Mouse (Mus musculus) heart, adult 18-20 months (tissue): ENCODE data around the gene Inka1. TPM values are rescaled to one million over a fixed set of nuclear protein-coding genes. Genes with fewer than 3 reads are reported as not detected.

Experiments used
- DNase-seq, 2 experiments: peaks; one replicate each; pipeline ENCODE4 v3.0.0; 2021 to 2022; ENCODE audit warnings: mixed read lengths in 1 of 2
- total RNA-seq, 2 experiments: library from RNA; stranded (reverse); gene quantifications; 2 replicates each; pipeline ENCODE4 v1.2.3; 2021

Inka1 gene
- total RNA-seq, 2 experiments from 2014 or later, result 6.1 to 8.4 TPM

- peak; percentile 27 to 51 for DNase-seq
Observed at GRCm38 (mm10) chr9:107984052-107984753, 1.5 kb downstream of the Inka1 start.

- DNase-seq, result peak; percentile 90 to 96
Observed at GRCm38 (mm10) chr9:107983421-107983890, 2.2 kb downstream of the Inka1 start.

DNA sequence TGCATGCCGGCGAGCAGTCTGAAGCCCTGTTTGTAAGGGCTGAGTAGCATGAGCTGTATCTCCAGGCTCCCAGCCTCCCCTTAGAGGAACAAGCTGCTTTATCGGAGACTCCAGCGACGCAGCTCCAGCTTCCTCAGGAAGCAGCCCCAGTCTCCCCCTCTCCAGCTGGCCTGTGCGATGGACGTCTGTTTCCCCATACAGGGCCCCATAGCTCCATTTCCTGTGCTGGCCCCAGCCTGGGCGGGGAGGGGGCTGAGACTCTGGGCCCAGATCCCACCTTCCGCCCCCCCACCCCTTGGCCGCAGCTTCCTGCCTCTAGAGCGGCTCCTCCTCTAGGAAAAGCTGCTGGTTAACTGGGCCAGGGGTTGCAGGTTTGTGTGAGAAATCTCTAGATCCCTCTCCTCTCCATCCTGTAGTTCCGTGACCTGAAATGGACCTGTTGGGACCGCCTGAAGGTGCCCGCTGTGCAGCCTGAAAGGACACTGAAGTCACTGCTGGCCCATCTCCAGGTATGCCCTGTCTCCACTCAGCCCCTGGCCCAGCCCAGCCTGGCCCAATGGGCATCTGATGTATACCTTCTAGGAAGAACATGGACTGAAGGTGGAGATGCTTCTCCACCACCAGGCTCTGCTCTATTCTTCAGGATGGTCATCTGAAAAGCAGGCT, 2.9 kb downstream of the Inka1 start, which contains the start of gene Gm20661:
Gm20661 (plus strand) TSS at position 378 of the 666 bp plus-strand sequence.
- peak; percentile 81 to 94 for DNase-seq

DNA sequence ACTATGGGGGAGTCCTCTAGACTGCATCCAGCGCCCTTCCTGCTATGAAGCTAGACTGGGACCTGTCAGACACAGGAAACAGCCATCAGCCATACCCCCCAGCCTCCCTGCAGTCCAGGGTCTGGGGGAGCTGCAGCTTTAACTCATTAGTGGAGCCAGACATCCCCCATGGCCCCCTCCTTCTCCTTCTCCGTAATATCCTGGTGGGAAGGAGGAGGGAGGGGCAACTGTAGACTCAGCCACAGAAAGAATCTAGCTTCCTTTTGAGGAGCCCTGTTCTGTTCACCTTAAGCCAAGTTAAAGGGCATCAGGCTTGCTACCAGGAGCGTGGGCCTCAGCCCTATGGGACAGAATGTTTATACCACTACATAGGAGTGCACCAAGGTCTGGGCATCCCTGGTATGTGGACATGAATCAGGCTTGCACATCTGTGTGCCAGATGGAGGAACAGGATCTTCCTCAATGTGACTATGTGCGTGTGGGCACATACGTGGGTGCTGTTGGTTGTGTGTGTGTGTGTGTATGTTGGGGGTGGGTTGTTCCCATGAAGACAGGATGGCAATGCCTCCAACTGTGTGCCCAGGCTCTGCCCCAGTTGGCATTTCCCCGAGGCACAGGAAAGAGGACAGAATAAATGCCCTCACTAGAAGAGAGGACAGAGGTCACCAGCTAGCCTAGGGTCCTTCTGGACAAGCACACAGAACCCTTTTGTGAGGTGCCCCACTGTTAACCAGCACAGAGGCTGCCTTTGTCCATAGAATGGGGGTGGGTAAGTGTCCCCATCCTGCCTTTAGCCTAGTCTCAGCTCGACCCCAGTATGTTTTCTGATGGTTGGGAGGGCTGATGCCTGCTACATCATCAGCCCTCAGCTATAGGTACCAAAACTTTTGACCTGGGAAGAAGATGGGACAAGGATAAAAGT, 3.7 kb downstream of the Inka1 start:
- peak in 1 of 2 experiments; percentile 40 for DNase-seq

- no peak for DNase-seq
Observed at GRCm38 (mm10) chr9:107978815-107979214, 6.9 kb downstream of the Inka1 start.

DNA sequence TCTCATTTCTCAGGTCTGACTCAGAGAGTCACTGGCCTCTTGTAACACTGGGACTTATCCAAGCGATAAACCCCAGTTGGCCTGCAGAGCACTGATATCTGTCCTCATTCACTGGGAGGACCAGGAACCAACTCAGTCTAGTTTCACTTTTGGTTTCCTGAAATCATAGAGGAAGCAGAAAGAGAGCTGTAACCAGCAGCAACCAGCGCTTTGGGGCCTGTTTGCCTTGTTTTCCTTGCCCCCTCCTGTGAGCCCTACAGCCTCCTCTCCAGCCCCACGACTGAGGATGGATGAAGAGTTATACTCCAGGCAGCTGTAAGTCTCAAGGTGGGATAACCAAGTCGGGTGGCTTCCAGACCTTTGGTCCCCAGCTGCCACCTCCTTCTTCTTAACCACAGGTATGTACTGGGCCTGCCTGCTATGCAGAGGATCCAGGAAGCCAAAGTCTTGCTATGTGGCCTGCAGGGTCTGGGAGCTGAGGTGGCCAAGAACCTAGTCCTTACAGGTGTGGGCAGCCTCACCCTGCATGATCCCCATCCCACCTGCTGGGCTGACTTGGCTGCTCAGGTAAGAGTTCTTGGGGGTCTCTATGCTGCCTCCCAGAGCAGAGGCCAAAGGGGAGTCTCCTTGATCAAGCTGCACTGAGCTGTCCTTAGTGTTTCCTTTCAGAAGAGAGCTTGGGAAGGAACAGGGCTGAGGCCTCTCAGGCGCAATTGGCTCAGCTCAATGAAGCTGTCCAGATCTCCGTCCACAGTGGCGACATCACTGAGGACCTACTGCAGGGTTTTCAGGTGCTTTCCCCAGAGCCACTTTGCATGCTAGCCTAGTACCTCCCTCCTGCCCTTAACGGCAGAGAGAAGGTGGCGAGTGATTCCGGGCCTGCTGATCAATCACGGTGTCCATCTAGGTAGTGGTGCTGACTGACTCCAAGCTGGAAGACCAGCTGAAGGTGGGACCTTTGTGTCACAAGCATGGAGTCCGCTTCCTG, 10.0 kb downstream of the Inka1 start, which contains the start of gene Uba7:
Uba7 (plus strand) TSS at position 107 of the 988 bp plus-strand sequence.
- DNase-seq, result peak; percentile 74 to 84

DNA sequence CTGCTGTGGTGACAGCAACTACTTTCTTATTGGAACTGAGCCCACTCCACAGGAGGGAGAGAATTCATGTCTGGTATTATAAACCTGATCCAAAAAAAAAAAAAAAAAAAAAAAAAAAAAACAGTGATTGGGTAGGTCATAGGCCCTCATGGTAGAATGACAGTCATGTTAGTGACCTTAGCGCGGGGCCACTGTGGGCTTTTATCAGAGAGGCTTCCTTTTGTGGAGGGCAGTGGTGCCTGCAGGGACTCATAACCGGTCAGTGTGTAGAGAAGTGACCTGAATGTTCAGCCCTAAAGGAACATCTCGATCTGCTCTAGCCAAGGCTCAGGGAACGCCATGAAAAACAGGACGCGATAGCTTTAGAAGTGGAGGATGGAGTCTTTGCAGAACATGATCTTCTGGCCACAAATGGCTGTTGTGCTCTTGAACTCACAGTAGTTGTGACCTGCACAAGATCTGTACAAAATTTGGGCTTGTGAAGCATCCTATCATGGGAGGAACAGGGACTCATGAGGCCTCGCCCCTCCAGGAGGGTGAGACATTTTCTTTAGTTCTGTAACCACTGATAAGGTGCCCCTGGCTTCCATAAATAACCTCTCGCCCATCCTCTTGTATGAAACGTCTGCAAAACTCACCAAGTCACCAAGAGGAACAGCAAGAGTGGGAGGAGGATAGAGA, 11.0 kb downstream of the Inka1 start:
- no peak for DNase-seq

GRCm38 (mm10) chr9:107971690-107972541, 13.8 kb downstream of the Inka1 start:
- DNase-seq, result peak in 1 of 2 experiments; percentile 80

DNA sequence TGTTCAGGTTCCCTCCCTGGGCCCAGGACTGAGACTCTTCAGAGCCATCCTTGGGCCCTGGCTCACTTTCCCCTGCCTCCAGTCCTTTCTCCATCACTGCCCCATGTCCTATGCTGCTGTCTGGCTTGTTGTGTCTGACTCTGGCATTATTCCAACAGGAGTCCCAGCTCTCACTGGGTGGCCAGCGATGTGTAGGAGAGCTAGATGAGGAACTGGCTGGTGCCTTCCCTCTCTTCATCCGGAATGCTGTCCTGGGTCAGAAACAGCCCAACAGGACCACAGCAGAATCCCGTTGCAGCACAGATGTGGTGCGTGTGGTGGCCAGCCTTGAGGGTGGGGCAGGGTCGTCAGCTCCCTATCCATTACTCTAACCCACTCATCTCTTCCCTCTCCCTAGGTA, 15.4 kb downstream of the Inka1 start:
- DNase-seq, result no peak

DNA sequence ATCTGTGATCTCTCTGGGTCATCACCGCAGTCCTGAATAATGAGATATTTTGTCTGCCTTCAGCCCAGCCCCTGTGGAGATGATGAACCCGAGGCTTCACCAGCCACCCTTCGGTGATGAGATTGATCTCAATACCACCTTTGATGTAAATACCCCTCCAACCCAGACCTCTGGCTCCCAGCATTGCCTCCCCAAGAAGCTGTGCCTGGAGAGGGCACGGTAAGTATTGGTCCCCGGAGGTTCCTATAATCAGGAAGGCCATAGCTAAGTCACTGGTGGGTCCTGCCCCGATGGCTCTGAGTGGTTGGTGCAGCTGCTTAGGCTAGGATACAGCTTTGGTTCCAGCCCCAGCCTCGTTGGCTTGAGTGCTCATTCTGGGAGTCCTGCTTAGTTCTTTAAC, 17.1 kb downstream of the Inka1 start:
- DNase-seq, result no peak

- DNase-seq, result no peak
Observed at GRCm38 (mm10) chr9:107967437-107967836, 18.2 kb downstream of the Inka1 start.

DNA sequence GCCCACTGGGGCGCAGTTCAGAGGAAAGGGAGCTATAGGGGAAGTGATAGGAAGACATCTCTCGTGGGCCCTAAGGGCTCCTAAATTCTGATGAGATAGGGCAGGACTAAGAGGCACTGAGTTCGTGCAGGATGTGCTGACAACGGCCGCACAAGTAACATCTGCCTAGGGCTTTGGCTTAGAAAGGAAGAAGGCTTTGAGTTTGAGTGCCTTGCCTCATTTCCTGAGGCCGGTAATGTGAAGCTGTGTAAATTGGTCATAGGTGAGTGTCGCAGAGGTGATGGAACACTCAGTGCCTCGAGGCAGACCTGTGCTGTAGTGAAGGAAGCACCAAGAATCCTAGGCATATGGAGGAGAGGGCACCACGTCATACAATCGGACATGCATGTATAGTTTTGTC, 19.0 kb downstream of the Inka1 start:
- DNase-seq, result peak in 1 of 2 experiments; percentile 50

DNA sequence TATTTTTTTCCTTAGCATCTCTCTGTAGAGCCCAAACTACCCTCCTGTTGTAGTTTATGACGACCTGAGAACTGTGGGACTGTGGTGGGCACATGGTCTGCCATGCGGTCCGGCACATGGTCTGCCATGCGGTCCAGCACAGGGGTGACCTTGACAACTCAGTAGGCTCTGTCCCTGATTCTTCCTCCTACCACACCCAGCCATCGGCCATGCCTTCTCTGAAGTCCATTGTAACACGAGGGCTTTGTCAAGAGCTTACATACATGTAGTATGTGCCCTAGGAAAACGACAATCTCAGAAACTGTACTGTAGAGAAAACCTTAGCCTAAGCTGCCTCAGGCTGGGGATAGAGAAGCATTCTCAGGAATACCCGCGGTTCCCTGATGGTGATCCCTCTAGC, 21.0 kb downstream of the Inka1 start:
- DNase-seq, result no peak

- peak; percentile 83 to 89 for DNase-seq
Observed at GRCm38 (mm10) chr9:107963700-107964099, 22.0 kb downstream of the Inka1 start.

DNA sequence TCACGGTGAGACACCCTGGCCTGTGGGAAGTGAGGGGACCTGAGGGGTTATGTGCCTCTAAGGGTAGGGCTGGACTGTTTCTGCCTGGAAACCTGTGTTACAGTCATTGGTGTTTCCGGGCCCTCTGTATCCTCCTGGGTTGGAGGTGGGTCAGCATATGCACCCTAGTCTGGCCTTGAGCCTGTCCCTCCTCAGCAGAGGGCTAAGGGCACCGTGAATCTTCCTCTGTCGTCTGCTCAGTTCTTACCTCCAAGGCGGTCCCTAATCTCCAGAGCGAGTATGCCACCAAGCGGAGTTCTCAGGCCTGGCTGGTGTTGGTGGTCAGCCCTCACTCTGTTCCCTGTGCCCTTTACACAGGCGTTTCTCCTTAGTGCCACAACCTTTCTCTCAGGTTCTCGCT, 22.8 kb downstream of the Inka1 start:
- no peak for DNase-seq

DNA sequence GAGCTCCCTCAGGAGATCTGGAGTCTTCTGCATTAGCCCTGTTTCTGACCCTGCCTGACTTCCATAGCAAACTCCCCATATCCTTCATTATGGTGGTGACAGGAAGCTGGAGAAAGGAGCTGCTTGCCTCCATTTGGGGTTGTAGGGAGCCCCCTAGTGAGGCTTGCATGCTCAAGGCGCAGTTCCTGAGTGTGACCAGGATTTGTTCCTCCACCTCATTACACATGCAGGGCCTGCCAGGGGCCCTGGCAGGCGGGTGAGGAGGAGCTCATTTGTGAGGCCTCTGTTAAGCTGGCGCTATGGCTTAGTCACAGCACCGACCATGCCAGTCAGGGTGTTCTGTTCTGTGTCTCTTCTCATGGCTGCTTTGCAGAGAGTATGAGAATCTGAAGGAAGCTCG, 23.8 kb downstream of the Inka1 start:
- peak in 1 of 2 experiments; percentile 44 for DNase-seq

- DNase-seq, result no peak
Observed at GRCm38 (mm10) chr9:107961351-107961762, 24.3 kb downstream of the Inka1 start.

DNA sequence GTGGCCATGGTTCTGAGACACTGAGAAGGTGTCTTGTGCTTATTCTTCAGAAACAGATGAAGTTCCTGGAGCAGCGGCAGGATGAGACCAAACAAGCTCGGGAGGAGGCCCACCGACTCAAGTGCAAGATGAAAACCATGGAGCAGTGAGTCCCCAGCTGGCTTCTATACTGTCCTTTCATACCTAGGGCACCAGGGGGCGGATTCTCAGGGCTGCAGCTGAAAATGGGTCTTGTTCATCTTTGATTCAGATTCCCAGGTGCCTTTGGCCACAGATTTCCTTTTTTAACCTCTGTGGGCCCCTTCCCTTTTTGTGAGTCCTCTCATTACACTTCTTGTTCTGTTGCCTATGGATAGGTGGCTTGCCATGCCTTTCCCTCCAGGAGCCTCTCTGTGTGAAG, 24.8 kb downstream of the Inka1 start:
- no peak for DNase-seq

- no peak for DNase-seq
Observed at GRCm38 (mm10) chr9:107959896-107960295, 25.8 kb downstream of the Inka1 start.
